Mouse (Mus musculus) B cell, adult 2 months (primary cell): ENCODE results near the gene Tet2.

Source experiments
- DNase-seq, 2 experiments: peaks; one replicate each; pipeline ENCODE4 v3.0.0; 2022

Tet2 gene

GRCm38 (mm10) chr3:133435141-133435773 is 109.7 kb downstream of the Tet2 start:
- DNase-seq: no peak

- DNase-seq: no peak
These were observed 115.4 kb downstream of the Tet2 start for GRCm38 (mm10) chr3:133429394-133430173.

DNA sequence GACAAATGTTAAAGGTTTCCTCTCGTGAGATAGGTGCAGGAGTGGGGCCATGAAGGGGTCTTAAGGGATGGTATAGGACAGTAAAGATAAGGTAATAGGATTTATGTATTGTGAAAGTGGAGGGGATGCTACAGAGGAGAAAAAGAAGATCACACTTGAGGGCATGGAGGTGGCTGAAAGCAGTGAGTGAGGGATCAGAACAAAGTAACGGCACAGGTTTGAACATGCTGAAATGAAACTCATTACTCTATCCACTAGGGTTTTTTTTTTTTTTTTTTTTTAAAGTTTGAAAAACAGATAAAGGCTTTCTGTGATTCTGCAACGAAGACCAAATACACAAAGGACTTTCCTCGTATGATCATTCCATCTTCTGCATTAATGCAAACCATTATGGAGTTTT is 116.9 kb downstream of the Tet2 start:
- DNase-seq: no peak

- DNase-seq: no peak
These were observed 121.9 kb downstream of the Tet2 start for GRCm38 (mm10) chr3:133423073-133423472.

GRCm38 (mm10) chr3:133414747-133415146 is 130.2 kb downstream of the Tet2 start:
- DNase-seq: no peak
